Mouse (Mus musculus) heart, embryonic 12.5 days (tissue): ENCODE results near the gene Add3. TPM values are rescaled to one million over a fixed set of nuclear protein-coding genes. Genes with fewer than 3 reads are reported as not detected.

ENCODE experiments used
- ATAC-seq: fragments of 200-750 bp; cut with Nextera tagmentation; 2 replicates; pipeline ENCODE4 v1.8.0; 2017; ENCODE audit warnings: moderate TSS enrichment, moderate library complexity; ENCODE audit not compliant: insufficient number of reproducible peaks, low FRiP score
- H3K27ac ChIP-seq: fragments of 300-500 bp; sonication (generic); 2 replicates; pipeline ENCODE4 v1.5.1; 2016; ENCODE audit warnings: mild to moderate bottlenecking, moderate library complexity; ENCODE audit not compliant: poor library complexity, severe bottlenecking
- H3K27me3 ChIP-seq: fragments of 300-500 bp; sonication (generic); replicated peaks from 2 replicates; pipeline ENCODE4 v1.6.1; 2016; ENCODE audit warnings: mild to moderate bottlenecking, moderate library complexity
- H3K36me3 ChIP-seq: fragments of 300-500 bp; sonication (generic); 2 replicates; pipeline ENCODE4 v1.6.1; 2016; ENCODE audit warnings: mild to moderate bottlenecking, moderate library complexity
- H3K4me1 ChIP-seq: fragments of 300-500 bp; sonication (generic); replicated peaks from 2 replicates; pipeline ENCODE4 v1.6.1; 2016; ENCODE audit warnings: mild to moderate bottlenecking
- H3K4me2 ChIP-seq: fragments of 300-500 bp; sonication (generic); 2 replicates; pipeline ENCODE4 v1.6.1; 2016; ENCODE audit warnings: mild to moderate bottlenecking, moderate library complexity
- H3K4me3 ChIP-seq: fragments of 300-500 bp; sonication (generic); 2 replicates; pipeline ENCODE4 v1.5.1; 2016; ENCODE audit warnings: mild to moderate bottlenecking
- H3K9ac ChIP-seq: fragments of 300-500 bp; sonication (generic); 2 replicates; pipeline ENCODE4 v1.6.1; 2016; ENCODE audit warnings: mild to moderate bottlenecking, moderate library complexity
- H3K9me3 ChIP-seq: fragments of 300-500 bp; sonication (generic); replicated peaks from 2 replicates; pipeline ENCODE4 v1.6.1; 2016; ENCODE audit warnings: mild to moderate bottlenecking, moderate library complexity
- WGBS: fragments of 180-500 bp; shearing (Covaris S2); methylation state at CpG from one replicate; pipeline ENCODE4 v1.1.7; 2016; 5-methylcytosine and 5-hydroxymethylcytosine counted together
- polyA plus RNA-seq: library from polyadenylated mRNA; unstranded; fragments of >200 nt; fragmentation: Nextera tagmentation; extraction: Ambion mirVana; gene quantifications from 2 replicates; pipeline ENCODE4 v1.2.1, GENCODE M21; 2016

The Add3 gene
- polyA plus RNA-seq, 1 experiment from 2014 or later: 154 TPM

- no peak for ATAC-seq
- no peak overlapping the region for H3K4me2 ChIP-seq
- H3K4me3 ChIP-seq: no peak overlapping the region
- H3K9ac ChIP-seq: no peak overlapping the region
- H3K27me3 ChIP-seq: no peaks in the 10 kb centered on the region
- H3K4me1 ChIP-seq: peaks cover 41% of the 10 kb centered on the region
- H3K36me3 ChIP-seq: peaks cover 9% of the 10 kb centered on the region
- H3K9me3 ChIP-seq: 0 out of 2 replicates have a peak, but pooled peaks cover 5% of the 10 kb centered on the region
- WGBS: 65% methylated on average over 2 of the region's 2 CpGs
- H3K27ac ChIP-seq: no peak overlapping the region
These were observed 33.8 kb downstream of the Add3 start for GRCm38 (mm10) chr19:53174034-53174433.

- no peak overlapping the region for H3K4me3 ChIP-seq
- peaks cover 47% of the 10 kb centered on the region for H3K4me1 ChIP-seq
- H3K36me3 ChIP-seq: peaks cover 9% of the 10 kb centered on the region
- no peaks in the 10 kb centered on the region for H3K27me3 ChIP-seq
- no peak overlapping the region for H3K9ac ChIP-seq
- H3K4me2 ChIP-seq: no peak overlapping the region
- 69% methylated on average over 5 of the region's 5 CpGs for WGBS
- no peak; the same call in 1 of the 2 replicates for ATAC-seq
- H3K27ac ChIP-seq: no peak overlapping the region
- 0 out of 2 replicates have a peak, but pooled peaks cover 5% of the 10 kb centered on the region for H3K9me3 ChIP-seq
These were observed 35.3 kb downstream of the Add3 start for GRCm38 (mm10) chr19:53175550-53175949.

- H3K9me3 ChIP-seq: 0 out of 2 replicates have a peak, but pooled peaks cover 5% of the 10 kb centered on the region
- H3K4me2 ChIP-seq: no peak overlapping the region
- WGBS: 88% methylated on average over 4 of the region's 4 CpGs
- H3K4me3 ChIP-seq: no peak overlapping the region
- no peak overlapping the region for H3K27ac ChIP-seq
- no peak overlapping the region for H3K9ac ChIP-seq
- H3K4me1 ChIP-seq: peaks cover 47% of the 10 kb centered on the region
- peaks cover 9% of the 10 kb centered on the region for H3K36me3 ChIP-seq
- no peaks in the 10 kb centered on the region for H3K27me3 ChIP-seq
- ATAC-seq: no peak
These were observed 36.3 kb downstream of the Add3 start for GRCm38 (mm10) chr19:53176518-53176917.

GRCm38 (mm10) chr19:53178611-53179528, 38.6 kb downstream of the Add3 start:
- ATAC-seq: no peak
- Histone ChIP-seq H3K9ac (no peak overlapping the region), H3K9me3 (0 out of 2 replicates have a peak, but pooled peaks cover 8% of the 10 kb centered on the region), H3K4me1 (peaks cover 62% of the 10 kb centered on the region), H3K27me3 (no peaks in the 10 kb centered on the region), H3K4me2 (no peak overlapping the region), H3K27ac (0 out of 2 replicates have a peak overlapping the region, but pooled peaks have one; percentile 18), H3K4me3 (no peak overlapping the region), H3K36me3 (peaks cover 14% of the 10 kb centered on the region)
- 87% methylated on average over 20 of the region's 20 CpGs for WGBS

- H3K9ac ChIP-seq: 0 out of 2 replicates have a peak overlapping the region, but pooled peaks have one; percentile 38
- 0 out of 2 replicates have a peak, but pooled peaks cover 8% of the 10 kb centered on the region for H3K9me3 ChIP-seq
- H3K36me3 ChIP-seq: peaks cover 14% of the 10 kb centered on the region
- no peak for ATAC-seq
- peaks cover 70% of the 10 kb centered on the region for H3K4me1 ChIP-seq
- no peak overlapping the region for H3K4me2 ChIP-seq
- 75% methylated on average over 12 of the region's 12 CpGs for WGBS
- peak overlapping the region; percentile 59 for H3K27ac ChIP-seq
- no peak overlapping the region for H3K4me3 ChIP-seq
- no peaks in the 10 kb centered on the region for H3K27me3 ChIP-seq
These were observed 40.0 kb downstream of the Add3 start for GRCm38 (mm10) chr19:53180168-53180803.

- Histone ChIP-seq H3K4me2 (no peak overlapping the region), H3K9me3 (0 out of 2 replicates have a peak, but pooled peaks cover 8% of the 10 kb centered on the region), H3K27ac (peak overlapping the region; percentile 59), H3K4me3 (no peak overlapping the region), H3K9ac (no peak overlapping the region), H3K36me3 (peaks cover 14% of the 10 kb centered on the region), H3K27me3 (no peaks in the 10 kb centered on the region), H3K4me1 (peaks cover 73% of the 10 kb centered on the region)
- 72% methylated on average over 19 of the region's 19 CpGs for WGBS
- ATAC-seq: no peak
These were observed 41.0 kb downstream of the Add3 start for GRCm38 (mm10) chr19:53181003-53181861.

GRCm38 (mm10) chr19:53183620-53184019, 43.4 kb downstream of the Add3 start:
- peak overlapping the region; percentile 78 for H3K27ac ChIP-seq
- no peak overlapping the region for H3K9ac ChIP-seq
- 0 out of 2 replicates have a peak, but pooled peaks cover 3% of the 10 kb centered on the region for H3K9me3 ChIP-seq
- peak overlapping the region; percentile 42 for H3K4me2 ChIP-seq
- H3K36me3 ChIP-seq: peaks cover 8% of the 10 kb centered on the region
- no peak overlapping the region for H3K4me3 ChIP-seq
- no peak for ATAC-seq
- no peaks in the 10 kb centered on the region for H3K27me3 ChIP-seq
- 35% methylated on average over 9 of the region's 9 CpGs for WGBS
- peaks cover 84% of the 10 kb centered on the region for H3K4me1 ChIP-seq

- 0 out of 2 replicates have a peak, but pooled peaks cover 3% of the 10 kb centered on the region for H3K9me3 ChIP-seq
- no peaks in the 10 kb centered on the region for H3K27me3 ChIP-seq
- no peak for ATAC-seq
- peaks cover 7% of the 10 kb centered on the region for H3K36me3 ChIP-seq
- no peak overlapping the region for H3K4me3 ChIP-seq
- H3K4me2 ChIP-seq: peak overlapping the region; percentile 42
- peak overlapping the region; percentile 38; the same call in 1 of the 2 replicates for H3K9ac ChIP-seq
- H3K4me1 ChIP-seq: peaks cover 85% of the 10 kb centered on the region
- H3K27ac ChIP-seq: peak overlapping the region; percentile 78
- WGBS: 26% methylated on average over 10 of the region's 10 CpGs
These were observed 44.0 kb downstream of the Add3 start for GRCm38 (mm10) chr19:53184216-53184615.

- WGBS: 32% methylated on average over 5 of the region's 5 CpGs
- H3K4me3 ChIP-seq: no peak overlapping the region
- H3K4me1 ChIP-seq: peaks cover 85% of the 10 kb centered on the region
- peaks cover 11% of the 10 kb centered on the region for H3K36me3 ChIP-seq
- peak overlapping the region; percentile 78 for H3K27ac ChIP-seq
- no peak overlapping the region for H3K9ac ChIP-seq
- 0 out of 2 replicates have a peak, but pooled peaks cover 3% of the 10 kb centered on the region for H3K9me3 ChIP-seq
- no peaks in the 10 kb centered on the region for H3K27me3 ChIP-seq
- H3K4me2 ChIP-seq: peak overlapping the region; percentile 42; the same call in 1 of the 2 replicates
- peak; percentile 49 for ATAC-seq
These were observed 44.7 kb downstream of the Add3 start for GRCm38 (mm10) chr19:53184911-53185310.

GRCm38 (mm10) chr19:53185486-53186134, 45.4 kb downstream of the Add3 start:
- 0 out of 2 replicates have a peak, but pooled peaks cover 3% of the 10 kb centered on the region for H3K9me3 ChIP-seq
- peak overlapping the region; percentile 52 for H3K9ac ChIP-seq
- peaks cover 83% of the 10 kb centered on the region for H3K4me1 ChIP-seq
- WGBS: 26% methylated on average over 8 of the region's 8 CpGs
- peak overlapping the region; percentile 81 for H3K27ac ChIP-seq
- no peak overlapping the region for H3K4me3 ChIP-seq
- peak overlapping the region; percentile 41 for H3K4me2 ChIP-seq
- no peaks in the 10 kb centered on the region for H3K27me3 ChIP-seq
- peaks cover 12% of the 10 kb centered on the region for H3K36me3 ChIP-seq
- peak; percentile 89 for ATAC-seq
